Mouse (Mus musculus) adrenal gland, adult 8-10 months (tissue): ENCODE results near the gene Olfr1315-ps1. TPM values are rescaled to one million over a fixed set of nuclear protein-coding genes. Genes with fewer than 3 reads are reported as not detected.

ENCODE experiments used
- DNase-seq: peaks from one replicate; pipeline ENCODE4 v3.0.0; 2022
- total RNA-seq, 4 experiments: library from RNA; stranded (reverse); gene quantifications; 2 replicates each; pipeline ENCODE4 v1.2.4; 2022

Olfr1315-ps1 gene
- total RNA-seq = not detected

- DNase-seq = no peak
These were observed at the start of gene Olfr1315-ps1 for GRCm38 (mm10) chr2:112115340-112115739. Gene Olfr1315-ps1 (minus strand): TSS chr2:112115440.

DNA sequence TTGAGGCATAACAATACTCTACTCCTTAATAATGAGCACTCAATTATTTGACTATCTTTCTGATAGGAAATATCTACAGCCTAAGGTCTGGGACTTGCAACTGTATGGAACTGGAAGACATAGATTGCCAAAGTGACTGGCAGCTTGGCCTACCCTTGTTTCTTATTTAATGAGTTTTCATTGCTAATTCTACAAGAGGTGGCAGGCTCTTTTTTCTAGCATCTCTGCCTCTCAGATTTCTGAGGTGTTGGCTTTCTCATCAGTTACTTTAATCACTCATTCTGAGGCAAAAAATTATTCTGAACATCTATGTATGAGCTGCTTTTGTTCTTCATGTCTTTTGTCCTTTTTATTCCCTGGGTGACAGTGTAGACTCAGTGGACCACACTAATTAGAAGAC is 38.7 kb upstream of the Olfr1315-ps1 start, which contains the start of gene Olfr1318:
Gene Olfr1318, plus strand, starts transcription at position 301 of the 400 bp plus-strand sequence.
- DNase-seq = no peak

GRCm38 (mm10) chr2:112140029-112140428 is 24.8 kb upstream of the Olfr1315-ps1 start, which contains the start of gene Olfr1317:
Gene Olfr1317 (plus strand): TSS chr2:112140329.
- no peak for DNase-seq

DNA sequence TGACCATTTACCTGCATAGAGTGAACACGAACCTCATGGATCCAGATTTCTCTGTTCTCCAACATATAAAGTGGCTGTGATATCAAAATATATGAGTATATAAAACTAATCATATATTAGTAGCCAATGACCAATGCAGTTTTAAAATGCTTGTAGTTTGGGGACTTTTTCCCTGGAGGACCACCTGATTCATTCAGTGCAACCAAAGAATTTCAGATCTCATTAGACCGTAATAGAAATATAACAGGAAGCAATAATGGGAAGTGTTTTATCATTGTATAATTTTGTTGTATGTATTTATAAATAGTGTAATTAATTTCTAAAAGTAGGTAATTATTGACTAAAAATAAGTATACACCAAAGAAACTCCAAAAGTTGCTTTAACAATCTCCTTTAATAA is 19.6 kb upstream of the Olfr1315-ps1 start, which contains the start of gene Olfr1316:
Gene Olfr1316, minus strand, starts transcription at position 101 of the 400 bp plus-strand sequence.
- no peak for DNase-seq

- no peak for DNase-seq
These were observed 18.6 kb downstream of the Olfr1315-ps1 start, which contains the start of gene Olfr1314 for GRCm38 (mm10) chr2:112096681-112097080. Gene Olfr1314 (minus strand): TSS chr2:112096781.

DNA sequence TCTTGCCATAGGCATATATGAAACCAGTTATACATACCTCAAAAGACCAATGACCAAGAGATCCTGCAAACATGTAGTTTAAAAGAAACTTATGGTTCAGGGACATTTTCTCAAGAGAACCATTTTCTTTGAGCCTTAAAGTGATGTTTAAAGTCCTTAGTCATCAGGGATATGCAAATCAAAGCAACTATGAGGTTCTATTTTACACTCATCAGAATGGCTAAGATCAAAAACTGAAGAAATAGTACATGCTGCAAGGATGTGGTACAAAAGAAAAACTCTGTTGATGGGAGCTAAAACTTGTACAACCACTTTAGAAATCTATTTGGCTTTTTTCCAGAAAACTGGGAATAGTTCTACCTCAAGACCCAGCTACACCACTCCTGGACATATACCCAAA is 37.5 kb downstream of the Olfr1315-ps1 start, which contains the start of gene Olfr1313:
Gene Olfr1313, minus strand, starts transcription at position 101 of the 400 bp plus-strand sequence.
- no peak for DNase-seq

Other genes with a start within 250 kb of the Olfr1315-ps1 start
- not detected for gene Olfr1305, start 238.3 kb downstream of the Olfr1315-ps1 start, total RNA-seq
- gene Olfr1306, start 199.2 kb downstream of the Olfr1315-ps1 start, total RNA-seq = not detected
- gene Olfr1307, start 166.0 kb downstream of the Olfr1315-ps1 start, total RNA-seq = not detected
- not detected for gene Olfr1308, start 150.5 kb downstream of the Olfr1315-ps1 start, total RNA-seq
- not detected for gene Olfr1309, start 125.2 kb downstream of the Olfr1315-ps1 start, total RNA-seq
- not detected for gene Olfr1310, start 102.7 kb downstream of the Olfr1315-ps1 start, total RNA-seq
- not detected for gene Olfr1311, start 91.0 kb downstream of the Olfr1315-ps1 start, total RNA-seq
- gene Olfr1312, start 65.2 kb downstream of the Olfr1315-ps1 start, total RNA-seq = not detected
- not detected for gene Olfr1313, start 37.6 kb downstream of the Olfr1315-ps1 start, total RNA-seq
- gene Olfr1314, start 18.7 kb downstream of the Olfr1315-ps1 start, total RNA-seq = not detected
- not detected for gene Olfr1316, start 19.5 kb upstream of the Olfr1315-ps1 start, total RNA-seq
- gene Olfr1317, start 24.9 kb upstream of the Olfr1315-ps1 start, total RNA-seq = not detected
- not detected for gene Olfr1318, start 38.8 kb upstream of the Olfr1315-ps1 start, total RNA-seq
- gene Lpcat4, start 124.0 kb upstream of the Olfr1315-ps1 start, total RNA-seq = 10 to 100 TPM in 1 of 4 experiments, 1 to 10 TPM in 3; 5.1 to 10.7 (median 7.1) TPM
- gene Nutm1, start 143.9 kb upstream of the Olfr1315-ps1 start, total RNA-seq = under 1 TPM in 1 of 4 experiments, not detected in 3; 0.06 TPM
- gene Nop10, start 146.5 kb upstream of the Olfr1315-ps1 start, total RNA-seq = 100 to 1,000 TPM in 2 of 4 experiments, 10 to 100 TPM in 2; 77.3 to 151 (median 111) TPM
- 10 to 100 TPM; 41.1 to 56.3 (median 49.1) TPM for gene Slc12a6, start 150.4 kb upstream of the Olfr1315-ps1 start, total RNA-seq
- gene Gm21985, start 150.9 kb upstream of the Olfr1315-ps1 start, total RNA-seq = 1 to 10 TPM in 1 of 4 experiments, not detected in 3; 1.5 TPM